Mouse (Mus musculus): ENCODE data around the gene Syde2.

DNA sequence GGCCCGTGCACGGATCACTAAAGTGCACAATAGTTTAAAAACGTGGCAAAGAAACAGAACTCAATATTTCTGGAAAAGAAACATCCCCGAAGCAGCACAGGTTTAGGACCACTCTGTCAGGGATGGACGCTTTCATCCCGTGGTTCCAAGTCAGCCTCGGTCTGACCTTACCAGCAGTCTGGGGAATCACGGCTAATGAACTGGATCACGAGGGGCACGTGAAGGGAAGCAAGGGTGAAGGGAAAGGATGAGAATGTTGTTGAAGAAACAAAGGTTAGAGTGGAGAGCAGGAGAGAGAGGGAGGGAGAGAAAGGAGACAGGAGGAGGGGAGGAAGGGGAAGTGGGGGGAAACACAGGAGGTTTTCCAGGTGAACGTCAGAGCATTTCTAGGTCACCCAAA, 58.4 kb downstream of the Syde2 start:
- no peak for TF ChIP-seq CTCF (IDR thresholded peaks at IDR 0.05; ENCODE audit: low read depth)
- no peak for TF ChIP-seq EP300 (IDR thresholded peaks at IDR 0.05; ENCODE audit: low read depth)
